Mouse (Mus musculus): ENCODE measurements around the gene Rpl22.

Gene Rpl22

GRCm38 (mm10) chr4:152296874-152297861, 28.4 kb upstream of the Rpl22 start, which contains the start of gene Icmt:
Icmt (plus strand) TSS chr4:152297227.
- peak; percentile 99 for DNase-seq

- DNase-seq = no peak
These were observed 26.7 kb upstream of the Rpl22 start for GRCm38 (mm10) chr4:152298836-152299235.

DNA sequence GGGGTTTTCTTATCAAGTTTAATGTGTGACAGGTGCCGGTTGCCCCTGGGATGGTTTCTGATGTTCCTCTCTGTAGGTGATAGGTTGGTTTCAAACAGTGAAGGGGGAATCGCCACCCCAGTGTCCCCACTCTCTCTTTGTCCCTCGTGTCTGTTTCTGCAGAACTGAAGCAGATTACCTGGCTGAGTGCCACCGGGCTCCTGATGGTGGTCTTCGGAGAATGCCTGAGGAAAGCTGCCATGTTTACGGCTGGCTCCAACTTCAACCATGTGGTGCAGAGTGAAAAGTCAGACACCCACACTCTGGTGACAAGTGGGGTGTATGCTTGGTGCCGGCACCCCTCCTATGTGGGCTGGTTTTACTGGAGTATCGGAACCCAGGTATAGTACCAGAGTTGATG, 25.2 kb upstream of the Rpl22 start:
- DNase-seq = no peak

- no peak for DNase-seq
These were observed 23.5 kb upstream of the Rpl22 start for GRCm38 (mm10) chr4:152302012-152302411.

GRCm38 (mm10) chr4:152303172-152303571, 22.4 kb upstream of the Rpl22 start:
- no peak for DNase-seq

DNA sequence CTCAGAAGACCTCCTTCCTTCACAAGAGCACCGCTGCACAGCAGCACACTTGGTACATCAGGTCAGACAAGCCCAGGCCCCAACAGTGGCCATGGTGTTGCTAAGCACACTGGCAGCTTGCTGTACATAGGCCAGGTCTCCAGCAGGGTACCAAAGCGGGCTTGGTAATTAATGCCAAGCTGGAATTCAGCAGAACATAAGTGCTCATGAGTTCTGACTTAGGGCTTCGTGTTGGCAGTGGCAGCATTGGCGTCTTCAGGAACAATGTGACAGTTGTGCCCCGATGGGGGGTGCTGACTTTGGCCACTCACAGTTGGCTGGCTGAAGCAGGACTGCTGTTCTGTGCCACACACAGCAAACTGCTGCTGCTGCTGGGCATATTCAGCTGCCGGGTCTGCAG, 20.9 kb upstream of the Rpl22 start:
- no peak for DNase-seq

GRCm38 (mm10) chr4:152305991-152306390, 19.6 kb upstream of the Rpl22 start:
- no peak for DNase-seq

- no peak for DNase-seq
These were observed 18.0 kb upstream of the Rpl22 start for GRCm38 (mm10) chr4:152307542-152307941.

DNA sequence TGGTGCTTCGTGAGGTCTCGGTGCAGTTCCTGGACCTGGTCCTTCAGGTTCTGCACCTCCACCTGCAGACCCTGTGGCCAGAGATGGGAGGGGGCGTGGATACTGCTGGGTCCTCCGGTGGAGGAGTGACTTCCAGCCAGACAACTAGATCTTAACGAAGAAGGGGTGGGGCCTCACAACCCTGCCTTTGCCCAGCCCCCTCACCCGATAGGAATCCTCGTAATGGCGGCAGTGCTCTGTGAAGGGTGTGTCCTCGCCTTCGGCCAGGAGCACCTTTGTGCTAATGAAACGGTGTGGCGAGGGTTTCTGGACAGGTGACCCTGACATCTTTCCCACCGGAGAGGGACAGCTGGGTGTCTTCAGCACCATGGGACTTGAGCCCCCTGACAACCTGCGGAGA, 13.4 kb upstream of the Rpl22 start:
- no peak for DNase-seq

DNA sequence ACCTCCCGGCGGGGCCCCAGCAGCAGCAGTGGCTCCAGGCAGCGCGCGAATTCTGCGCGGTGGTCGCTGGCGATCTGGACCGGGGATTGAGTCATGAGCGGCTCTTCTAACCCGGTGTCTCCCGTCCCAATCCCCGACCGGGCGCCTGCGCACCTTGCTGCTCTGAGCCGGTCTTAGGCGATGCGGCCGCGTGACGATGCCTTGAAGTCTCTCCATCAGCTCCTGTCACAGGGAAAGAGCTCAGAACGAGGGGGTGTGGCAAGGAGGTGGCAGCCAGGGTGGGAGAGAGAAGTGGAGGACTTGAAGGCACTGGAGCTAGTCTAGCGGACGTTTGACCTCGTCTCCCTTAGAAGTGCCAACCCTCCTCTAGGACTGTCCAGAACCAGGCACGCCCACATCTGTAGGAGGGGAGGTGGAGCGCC, 12.3 kb upstream of the Rpl22 start:
- DNase-seq = peak; percentile 66

GRCm38 (mm10) chr4:152313934-152314333, 11.6 kb upstream of the Rpl22 start:
- DNase-seq = peak; percentile 69

DNA sequence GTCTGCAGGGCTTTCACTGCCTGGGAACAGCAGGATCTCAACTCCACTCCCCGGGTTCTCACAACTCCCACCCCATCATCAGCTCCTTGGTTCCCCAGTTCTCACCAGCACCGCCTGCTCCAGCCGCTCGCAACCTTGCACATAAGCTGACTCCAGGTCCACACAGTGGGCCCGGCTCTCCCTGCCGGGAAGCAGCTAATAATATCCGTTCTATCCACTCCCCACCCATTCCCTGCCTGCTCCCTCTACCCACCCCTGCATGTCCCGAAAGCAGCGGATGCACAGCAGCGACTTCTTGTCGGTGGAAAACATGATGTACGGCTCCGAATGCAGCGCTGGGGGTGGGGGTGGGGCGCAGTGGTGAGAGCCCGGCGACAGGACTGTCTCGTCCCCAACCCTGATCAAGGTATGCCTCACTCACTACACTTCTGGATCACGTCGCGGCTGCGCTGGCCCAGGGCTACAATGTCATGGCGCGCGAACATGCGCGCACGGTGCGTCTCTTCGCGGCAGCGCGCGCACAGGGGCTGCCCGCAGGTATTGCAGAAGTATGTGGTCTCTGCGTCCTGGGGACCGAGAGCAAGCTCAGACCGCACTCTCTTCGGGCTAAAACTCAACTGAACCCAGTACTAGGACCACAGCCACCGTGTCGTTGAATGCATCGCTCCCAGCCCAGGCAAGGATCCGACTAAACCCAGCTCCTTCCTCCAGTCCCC, 9.9 kb upstream of the Rpl22 start:
- peak; percentile 42 for DNase-seq

GRCm38 (mm10) chr4:152317631-152318033, 7.9 kb upstream of the Rpl22 start:
- DNase-seq = no peak

DNA sequence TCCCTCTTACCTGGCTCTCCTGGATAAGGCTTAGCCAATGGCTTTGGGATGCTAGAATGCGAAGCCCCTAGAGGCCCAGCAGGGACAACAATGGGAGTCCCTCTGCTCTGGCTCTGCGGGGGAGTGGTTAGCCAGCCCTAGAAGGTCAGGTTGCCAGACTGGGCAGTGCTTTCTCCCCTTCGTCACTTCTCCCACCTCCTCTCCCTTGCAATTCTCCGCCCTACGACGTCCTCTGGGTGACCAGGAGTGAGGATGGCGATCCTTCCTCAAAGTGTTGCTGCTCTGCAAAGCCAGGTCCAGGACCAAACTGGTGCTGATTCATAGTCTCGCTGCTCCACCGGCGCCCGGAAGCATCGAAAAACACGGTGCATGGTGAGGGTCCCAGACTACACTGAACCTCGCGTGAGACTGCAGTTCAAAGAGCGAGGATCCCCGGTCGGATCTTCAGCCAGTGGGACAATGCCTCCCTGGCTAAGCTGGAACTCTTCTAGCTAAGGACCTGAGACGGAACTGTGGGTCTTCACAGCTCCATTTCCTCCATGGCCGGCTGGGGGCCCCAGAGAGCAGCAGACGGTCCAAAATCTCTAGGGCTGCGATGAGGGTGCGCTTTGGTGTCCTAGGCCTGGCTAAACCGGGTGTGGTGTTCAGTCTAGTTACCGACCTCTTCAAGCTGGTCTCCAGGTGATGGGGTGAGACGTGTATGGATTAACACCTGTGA, 6.9 kb upstream of the Rpl22 start, which contains the start of gene Rnf207:
Gene Rnf207 (minus strand): TSS at position 477 of the 718 bp plus-strand sequence.
- peak; percentile 69 for DNase-seq

- no peak for DNase-seq
These were observed 4.1 kb upstream of the Rpl22 start for GRCm38 (mm10) chr4:152321464-152321863.

DNA sequence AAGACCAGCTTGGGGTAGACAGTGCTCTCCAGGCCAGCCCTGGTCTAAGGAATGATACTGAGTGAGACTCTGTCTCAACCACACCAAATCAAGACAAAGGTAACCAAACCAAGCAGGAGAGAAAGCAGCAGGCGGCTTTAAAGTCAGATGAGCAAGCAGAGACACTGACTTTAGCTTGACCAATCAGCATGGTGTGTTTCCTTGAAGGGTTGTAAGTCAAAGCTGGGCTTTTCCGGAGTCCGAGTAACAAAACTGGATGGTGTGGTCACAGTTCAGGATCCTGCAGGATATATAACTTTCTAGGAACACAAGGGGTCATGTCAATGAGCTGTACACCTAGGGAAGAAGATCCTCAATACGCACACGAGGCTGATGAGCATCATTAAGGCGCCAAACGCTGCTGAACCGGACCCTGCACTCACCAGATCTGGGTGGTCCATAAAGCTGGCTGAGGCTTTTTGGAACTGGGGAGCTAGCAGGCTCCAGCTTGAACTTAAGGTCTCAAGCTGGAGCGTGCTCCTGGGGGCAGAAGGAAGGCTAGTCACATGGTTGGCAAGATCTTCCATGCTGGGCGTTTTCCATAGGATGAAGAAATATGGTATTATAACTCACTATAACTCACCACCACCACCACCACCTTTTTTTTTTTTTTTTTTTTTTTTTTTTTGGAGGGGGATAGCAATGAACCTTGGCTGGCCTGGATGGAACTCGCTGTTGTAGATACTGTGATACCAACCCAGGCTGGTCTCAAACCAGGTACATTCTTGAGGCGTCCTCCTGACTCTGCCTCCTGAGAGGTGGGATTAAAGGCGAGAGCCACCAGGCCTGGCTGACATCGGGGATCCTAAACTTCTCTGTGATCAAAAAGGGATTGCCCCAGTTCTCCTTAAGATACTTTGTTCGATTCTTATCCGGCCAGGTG, 640 bp upstream of the Rpl22 start:
- DNase-seq = no peak

GRCm38 (mm10) chr4:152326543-152326942, 1.0 kb downstream of the Rpl22 start:
- DNase-seq = no peak

- DNase-seq = peak; percentile 50
These were observed 3.1 kb downstream of the Rpl22 start for GRCm38 (mm10) chr4:152328691-152329090.

GRCm38 (mm10) chr4:152332952-152333351, 7.4 kb downstream of the Rpl22 start:
- DNase-seq = peak; percentile 89

GRCm38 (mm10) chr4:152333587-152333986, 8.0 kb downstream of the Rpl22 start:
- no peak for DNase-seq

GRCm38 (mm10) chr4:152337772-152338171, 12.2 kb downstream of the Rpl22 start:
- DNase-seq = peak; percentile 24
